Mouse (Mus musculus): ENCODE results near the gene Cstf3.

Gene Cstf3

GRCm38 (mm10) chr2:104603431-104603830, 13.1 kb downstream of the Cstf3 start:
- no peak for DNase-seq (ENCODE audit: low read depth, low spot score)

DNA sequence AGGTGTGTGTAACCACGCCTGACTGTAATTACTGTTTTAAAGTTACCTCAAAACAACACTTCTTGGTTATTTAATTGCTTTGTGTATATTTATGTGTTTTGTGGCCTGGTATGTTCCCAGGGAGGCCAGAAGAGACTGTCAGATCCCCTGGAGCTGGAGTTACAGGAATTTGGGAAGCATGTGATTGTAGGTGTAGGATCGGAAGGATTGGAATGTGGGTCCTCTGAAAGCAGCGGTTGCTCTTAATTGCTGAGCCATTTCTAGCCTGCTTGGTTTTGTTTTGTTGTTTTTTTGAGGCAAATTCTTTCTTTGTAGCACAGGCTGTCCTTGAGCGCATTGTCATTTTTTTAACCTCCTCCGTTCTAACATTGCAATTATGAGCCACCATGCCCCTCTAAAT, 14.4 kb downstream of the Cstf3 start:
- DNase-seq (ENCODE audit: low read depth, low spot score): peak; percentile 89

- no peak for DNase-seq (ENCODE audit: low read depth, low spot score)
Measured at GRCm38 (mm10) chr2:104605560-104605959, 15.2 kb downstream of the Cstf3 start.

- no peak for DNase-seq (ENCODE audit: low read depth, low spot score)
Measured at GRCm38 (mm10) chr2:104614786-104615185, 24.5 kb downstream of the Cstf3 start.

DNA sequence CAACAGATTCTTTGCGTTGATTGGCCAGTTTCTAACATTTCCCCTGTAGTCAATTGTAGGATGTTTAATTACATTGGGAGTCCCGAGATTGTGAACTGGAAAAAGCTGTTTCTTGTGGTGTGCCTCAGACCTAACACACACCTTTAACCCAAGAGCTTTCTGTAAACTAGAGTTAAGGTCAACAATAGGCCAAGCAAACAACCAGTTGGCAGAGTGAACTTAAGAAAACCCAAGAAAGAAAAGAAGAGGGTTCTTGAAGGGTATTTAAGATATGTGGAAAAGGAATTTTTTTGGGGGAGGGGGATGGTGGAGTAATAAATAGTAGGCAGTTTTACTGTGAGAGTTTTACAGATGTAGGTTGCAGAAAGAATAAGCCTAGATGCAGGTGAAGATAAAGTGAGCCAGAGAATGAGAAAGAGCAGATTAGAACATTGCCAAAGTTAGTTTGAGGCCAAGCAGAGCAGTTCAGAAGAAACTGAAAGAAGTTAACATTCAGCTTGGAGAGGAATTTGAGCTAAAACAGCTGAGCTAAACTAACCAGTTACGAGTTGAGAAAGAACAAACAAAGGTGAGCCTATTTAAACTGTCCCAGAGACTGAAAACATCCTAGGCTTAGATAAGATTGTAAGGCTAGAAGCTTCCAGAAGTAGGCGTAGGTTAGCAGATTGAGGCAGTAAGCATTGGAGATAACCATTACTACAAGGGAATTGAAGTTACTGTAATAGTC, 25.8 kb downstream of the Cstf3 start:
- DNase-seq (ENCODE audit: low read depth, low spot score): no peak

GRCm38 (mm10) chr2:104658659-104659058, 68.3 kb downstream of the Cstf3 start:
- DNase-seq (ENCODE audit: low read depth, low spot score): no peak

DNA sequence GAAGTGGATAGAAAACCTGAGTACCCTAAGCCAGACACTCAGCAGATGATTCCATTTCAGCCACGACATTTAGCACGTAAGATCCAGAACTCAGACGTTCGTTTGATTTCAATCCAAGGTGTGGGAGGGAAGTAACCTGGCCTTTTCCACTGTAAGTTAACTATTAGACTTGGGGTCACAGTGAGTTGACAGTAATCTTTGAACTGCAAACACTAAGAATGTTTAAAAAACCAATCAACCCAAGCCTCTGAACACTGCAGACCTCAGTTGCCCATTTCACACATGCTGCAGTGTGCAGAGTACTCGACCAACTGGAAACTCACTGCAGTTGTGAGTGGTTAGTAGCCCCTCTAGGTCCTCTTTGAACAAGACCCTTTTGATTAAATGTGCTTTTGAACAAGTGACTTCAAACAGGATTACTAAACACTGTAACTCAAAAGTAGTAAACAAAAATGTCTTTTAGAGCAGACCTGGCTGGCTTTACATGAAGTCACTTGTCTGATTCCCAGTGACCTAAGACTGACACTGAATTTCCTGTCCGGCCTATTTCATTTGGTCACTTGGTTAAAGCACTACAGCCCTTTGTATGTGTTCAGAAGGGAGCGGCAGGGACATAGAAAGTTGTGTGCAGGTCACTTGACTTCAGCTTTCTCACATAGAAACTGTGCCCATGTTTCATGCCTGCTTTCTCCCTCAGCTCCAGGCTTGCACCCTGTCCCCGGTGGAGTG, 73.2 kb downstream of the Cstf3 start:
- DNase-seq (ENCODE audit: low read depth, low spot score): no peak

GRCm38 (mm10) chr2:104669122-104669804, 78.9 kb downstream of the Cstf3 start:
- peak; percentile 71 for DNase-seq (ENCODE audit: low read depth, low spot score)

- DNase-seq (ENCODE audit: low read depth, low spot score): no peak
Measured at GRCm38 (mm10) chr2:104671724-104672123, 81.4 kb downstream of the Cstf3 start.

GRCm38 (mm10) chr2:104677326-104677725, 87.0 kb downstream of the Cstf3 start:
- no peak for DNase-seq (ENCODE audit: low read depth, low spot score)

- no peak for DNase-seq (ENCODE audit: low read depth, low spot score)
Measured at GRCm38 (mm10) chr2:104684771-104685170, 94.4 kb downstream of the Cstf3 start.

GRCm38 (mm10) chr2:104685418-104685817, 95.1 kb downstream of the Cstf3 start:
- peak; percentile 80 for DNase-seq (ENCODE audit: low read depth, low spot score)

DNA sequence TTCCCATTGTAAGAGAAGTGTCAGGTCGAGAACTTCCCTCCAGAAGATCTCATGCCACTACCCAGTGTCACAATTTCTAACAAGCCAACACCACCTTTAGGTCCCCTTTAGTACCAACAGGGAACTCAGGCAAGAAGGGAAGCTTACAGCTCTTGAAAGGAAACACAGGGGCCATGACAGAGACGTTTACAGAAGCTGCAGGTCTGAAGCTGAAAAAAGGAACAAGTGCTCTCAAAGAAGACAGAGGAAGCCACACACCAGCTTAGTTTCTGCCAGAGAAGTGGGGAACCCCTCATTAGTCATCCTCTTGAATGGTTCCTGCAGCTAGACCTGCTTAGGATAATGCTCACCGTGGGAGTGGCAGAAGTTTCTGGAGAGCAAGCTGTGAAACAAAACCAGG, 96.9 kb downstream of the Cstf3 start:
- DNase-seq (ENCODE audit: low read depth, low spot score): no peak

DNA sequence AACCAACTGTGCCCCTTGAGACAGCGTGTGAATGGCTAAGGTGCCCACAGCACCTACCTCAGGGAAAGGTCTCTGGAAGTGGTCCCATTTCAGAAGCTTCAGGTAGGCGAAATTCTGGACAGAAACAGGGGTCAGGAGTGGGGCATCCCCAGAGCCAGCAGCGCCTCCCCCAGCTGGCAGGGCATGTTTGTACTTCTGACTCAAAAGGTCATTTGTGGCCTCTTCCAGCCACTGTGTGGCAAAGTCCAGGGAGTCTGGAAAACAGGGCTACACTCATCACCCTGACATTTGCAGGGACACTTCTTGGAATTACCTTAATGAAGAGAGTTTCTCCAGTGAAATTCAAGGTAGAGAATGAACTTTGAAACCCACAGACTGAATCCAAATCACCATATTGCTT, 98.0 kb downstream of the Cstf3 start:
- DNase-seq (ENCODE audit: low read depth, low spot score): no peak

DNA sequence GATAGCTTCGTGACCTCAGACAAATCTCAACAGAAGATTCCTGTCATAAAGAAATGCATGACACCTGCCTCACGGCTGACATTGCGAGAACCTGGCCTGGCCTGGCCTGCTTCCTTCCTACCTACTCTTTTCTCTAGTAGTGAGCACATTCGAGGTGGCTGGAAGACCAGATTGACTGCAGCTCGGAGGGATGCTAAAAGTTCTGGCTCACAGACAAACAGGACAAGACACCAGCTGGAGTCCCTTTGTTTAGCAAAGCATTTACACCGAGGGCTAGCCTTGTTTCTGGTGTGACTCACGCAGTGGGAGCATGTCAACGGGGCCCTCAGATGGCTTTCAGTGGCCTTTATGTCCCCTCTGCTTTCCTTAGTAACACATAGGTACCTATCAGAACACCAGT, 98.4 kb downstream of the Cstf3 start:
- no peak for DNase-seq (ENCODE audit: low read depth, low spot score)

- DNase-seq (ENCODE audit: low read depth, low spot score): no peak
Measured at GRCm38 (mm10) chr2:104690720-104691119, 100.4 kb downstream of the Cstf3 start.

DNA sequence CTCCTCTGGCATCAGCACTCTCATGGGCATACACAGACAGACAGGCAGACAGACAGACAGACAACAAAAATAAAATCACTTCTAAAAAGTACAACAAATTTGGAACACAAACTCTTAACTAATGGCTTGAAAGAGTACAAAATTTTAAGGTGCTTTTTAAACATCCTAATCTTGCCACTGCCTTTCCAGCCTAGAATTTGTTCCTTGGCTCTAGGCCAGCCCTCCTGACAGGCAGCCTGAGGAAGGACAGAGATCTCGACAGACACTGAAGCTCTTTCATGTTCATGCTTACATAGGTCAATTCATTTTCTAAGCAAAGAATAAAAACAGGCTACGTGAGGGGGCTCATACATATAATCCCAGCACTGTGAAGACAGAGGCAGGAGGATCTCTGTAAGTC, 102.2 kb downstream of the Cstf3 start:
- DNase-seq (ENCODE audit: low read depth, low spot score): no peak

DNA sequence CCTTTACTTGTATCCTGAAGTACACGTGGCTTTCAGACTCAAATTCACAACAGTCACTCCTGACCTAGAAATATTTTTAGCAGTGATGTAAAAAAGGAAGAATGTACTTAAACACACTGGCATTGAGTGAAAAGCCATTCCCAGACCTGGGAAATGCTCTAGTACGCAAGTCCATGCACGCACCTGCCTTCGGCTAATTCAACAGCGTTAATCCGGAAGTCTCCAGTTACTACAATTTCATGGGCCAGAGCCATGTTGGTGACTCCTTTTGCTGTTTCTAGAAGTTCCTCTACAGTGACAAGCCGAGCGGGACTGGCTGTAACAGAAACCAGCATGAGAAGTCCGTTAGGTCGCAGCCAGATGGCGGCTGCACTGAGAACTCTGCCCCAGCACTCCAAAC, 109.3 kb downstream of the Cstf3 start:
- DNase-seq (ENCODE audit: low read depth, low spot score): no peak

- DNase-seq (ENCODE audit: low read depth, low spot score): peak; percentile 53
Measured at GRCm38 (mm10) chr2:104703158-104703557, 112.8 kb downstream of the Cstf3 start.

DNA sequence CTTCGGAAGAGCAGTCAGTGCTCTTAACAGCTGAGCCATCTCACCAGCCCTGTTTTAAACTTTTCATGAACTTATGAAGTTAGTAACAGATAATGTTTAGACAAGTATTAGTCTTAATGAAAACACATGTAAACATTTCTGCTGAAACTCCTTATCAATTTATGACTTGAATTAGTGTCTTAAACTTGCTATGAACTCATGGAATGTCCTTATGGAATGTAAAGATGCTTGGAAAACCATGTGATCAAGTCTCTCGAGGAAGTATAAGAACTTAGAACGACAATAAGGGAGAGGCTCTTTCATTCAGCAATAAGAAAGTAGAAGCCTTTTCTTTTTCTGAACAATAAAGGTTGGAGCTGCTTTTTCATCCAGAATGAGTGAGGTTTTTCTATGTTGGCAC, 114.0 kb downstream of the Cstf3 start:
- DNase-seq (ENCODE audit: low read depth, low spot score): no peak

DNA sequence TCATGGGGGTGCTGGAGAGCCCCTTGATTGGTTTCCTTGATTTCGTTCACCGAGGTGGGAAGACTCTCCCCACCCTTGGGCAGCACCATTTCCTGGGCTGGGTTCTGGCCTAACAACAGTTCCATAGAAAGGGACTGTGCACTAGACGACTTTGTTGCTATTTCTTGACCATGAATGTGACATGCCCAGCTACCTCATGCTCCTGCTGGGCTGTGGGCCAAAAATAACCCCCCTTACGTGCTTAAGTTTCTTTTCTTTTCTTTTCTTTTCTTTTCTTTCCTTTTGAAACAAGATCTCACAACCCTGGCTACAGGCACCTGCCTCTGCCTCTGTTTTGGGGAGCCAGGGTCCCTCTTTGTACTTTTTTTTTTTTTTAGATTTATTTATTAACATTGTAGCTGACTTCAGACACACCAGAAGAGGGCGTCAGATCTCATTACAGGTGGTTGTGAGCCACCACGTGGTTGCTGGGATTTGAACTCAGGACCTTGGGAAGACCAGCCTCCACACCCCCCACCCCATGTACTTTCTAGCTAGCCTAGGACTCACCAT, 119.5 kb downstream of the Cstf3 start:
- no peak for DNase-seq (ENCODE audit: low read depth, low spot score)

DNA sequence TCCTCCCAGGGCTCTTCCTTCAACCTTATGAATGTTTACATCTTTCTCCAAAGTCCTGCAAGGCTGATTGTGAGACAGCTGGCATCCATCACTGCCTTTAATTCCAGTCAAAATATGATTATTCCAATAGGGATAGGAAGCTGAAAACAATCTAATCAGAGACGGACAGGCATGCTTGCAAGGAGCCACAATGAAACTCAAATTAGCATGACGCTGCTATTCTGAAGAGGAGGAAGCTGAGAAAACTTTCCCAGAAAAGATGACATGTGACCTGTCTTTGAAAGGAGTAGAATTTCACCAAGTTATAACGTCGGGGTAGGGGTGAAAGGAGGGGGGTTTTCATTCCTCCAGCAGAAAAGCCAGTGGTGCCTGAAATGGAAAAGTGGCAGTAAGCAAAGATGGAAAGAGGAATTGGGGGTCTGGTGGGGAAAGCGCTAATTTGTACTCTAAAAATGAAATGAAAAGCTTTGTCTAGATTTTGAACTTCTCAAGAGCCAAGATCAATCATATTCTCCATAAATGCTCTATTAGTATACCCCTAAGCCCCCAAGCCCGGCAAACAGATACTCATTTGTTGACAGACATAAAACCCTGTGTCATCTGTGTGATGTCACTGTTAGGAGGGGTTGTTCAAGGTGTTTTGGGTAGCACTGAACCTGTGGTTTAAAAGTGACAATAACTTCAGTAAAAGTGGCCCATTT, 120.5 kb downstream of the Cstf3 start:
- no peak for DNase-seq (ENCODE audit: low read depth, low spot score)

Measured in R1 (cell line).